Mouse (Mus musculus) kidney, postnatal 0 days (tissue): ENCODE data around the gene Cyth3. TPM values are rescaled to one million over a fixed set of nuclear protein-coding genes. Genes with fewer than 3 reads are reported as not detected.

Experiments used
- ATAC-seq: fragments of 200-750 bp; cut with Nextera tagmentation; replicated peaks from 2 replicates; pipeline ENCODE4 v1.8.0; 2017; ENCODE audit warnings: low read depth, moderate number of reproducible peaks, moderate TSS enrichment, moderate library complexity; ENCODE audit not compliant: low FRiP score
- DNase-seq: peaks from one replicate; pipeline ENCODE4 v3.0.0-alpha.2; 2016; ENCODE audit warnings: low spot score
- H3K27ac ChIP-seq: fragments of 300-500 bp; sonication (generic); 2 replicates; pipeline ENCODE4 v1.5.1; 2014; ENCODE audit warnings: mild to moderate bottlenecking
- H3K27me3 ChIP-seq: fragments of 300-500 bp; sonication (generic); 2 replicates; pipeline ENCODE4 v1.6.1; 2014; ENCODE audit warnings: low read length, mixed read lengths; ENCODE audit not compliant: insufficient read depth
- H3K36me3 ChIP-seq: fragments of 300-500 bp; sonication (generic); 2 replicates; pipeline ENCODE4 v1.6.1; 2014; ENCODE audit warnings: low read length, mixed read lengths; ENCODE audit not compliant: insufficient read depth
- H3K4me1 ChIP-seq: fragments of 300-500 bp; sonication (generic); replicated peaks from 2 replicates; pipeline ENCODE4 v1.6.1; 2014; ENCODE audit warnings: antibody characterized with exemption, low read length, mixed read lengths; ENCODE audit not compliant: insufficient read depth
- H3K4me2 ChIP-seq: fragments of 300-500 bp; sonication (generic); 2 replicates; pipeline ENCODE4 v1.6.1; 2014; ENCODE audit warnings: mild to moderate bottlenecking, low read length, moderate library complexity, mixed read lengths
- H3K4me3 ChIP-seq: fragments of 300-500 bp; sonication (generic); replicated peaks from 2 replicates; pipeline ENCODE4 v1.5.1; 2014; ENCODE audit warnings: low read depth, low read length
- H3K9ac ChIP-seq: fragments of 300-500 bp; sonication (generic); 2 replicates; pipeline ENCODE4 v1.6.1; 2014; ENCODE audit warnings: low read depth, low read length
- H3K9me3 ChIP-seq: fragments of 300-500 bp; sonication (generic); replicated peaks from 2 replicates; pipeline ENCODE4 v1.6.1; 2016; ENCODE audit warnings: low read length, inconsistent platforms, mixed read lengths
- CTCF ChIP-seq: IDR thresholded peaks from 2 replicates; pipeline ENCODE4 v1.5.1; 2016; ENCODE audit warnings: antibody characterized with exemption, low read depth, mild to moderate bottlenecking, moderate library complexity
- WGBS: fragments of 180-500 bp; shearing (Covaris S2); extraction: QIAGEN DNeasy Blood & Tissue Kit; methylation state at CpG from one replicate; pipeline ENCODE4 v1.1.7; 2014; 5-methylcytosine and 5-hydroxymethylcytosine counted together
- polyA plus RNA-seq: library from polyadenylated mRNA; unstranded; fragments of >200 nt; fragmentation: Nextera tagmentation; extraction: Ambion mirVana; gene quantifications from 2 replicates; pipeline ENCODE4 v1.2.1, GENCODE M21; 2015

Gene Cyth3
- polyA plus RNA-seq, 1 experiment from 2014 or later = 74.3 TPM

- no peak for ATAC-seq
- no peaks in the 10 kb centered on the region for H3K27me3 ChIP-seq
- H3K9ac ChIP-seq = no peak overlapping the region
- TF ChIP-seq CTCF = no peak
- H3K4me2 ChIP-seq = no peak overlapping the region
- peaks cover 12% of the 10 kb centered on the region; the same call in 1 of the 2 replicates for H3K36me3 ChIP-seq
- no peak overlapping the region for H3K27ac ChIP-seq
- no peak overlapping the region for H3K4me3 ChIP-seq
- DNase-seq = no peak
- no peaks in the 10 kb centered on the region for H3K9me3 ChIP-seq
- H3K4me1 ChIP-seq = peaks cover 8% of the 10 kb centered on the region
- 82% methylated on average over 8 of the region's 8 CpGs for WGBS
These were observed 62.7 kb downstream of the Cyth3 start for GRCm38 (mm10) chr5:143684911-143685390.

- no peak overlapping the region for H3K4me3 ChIP-seq
- H3K36me3 ChIP-seq = peaks cover 13% of the 10 kb centered on the region; the same call in 1 of the 2 replicates
- no peaks in the 10 kb centered on the region for H3K27me3 ChIP-seq
- 78% methylated on average over 3 of the region's 3 CpGs for WGBS
- ATAC-seq (no peak), DNase-seq (no peak)
- no peak overlapping the region for H3K27ac ChIP-seq
- no peaks in the 10 kb centered on the region for H3K9me3 ChIP-seq
- no peak overlapping the region for H3K4me2 ChIP-seq
- no peak for TF ChIP-seq CTCF
- H3K9ac ChIP-seq = no peak overlapping the region
- peaks cover 8% of the 10 kb centered on the region for H3K4me1 ChIP-seq
These were observed 64.2 kb downstream of the Cyth3 start for GRCm38 (mm10) chr5:143686456-143686855.

- ATAC-seq (no peak), DNase-seq (no peak)
- Histone ChIP-seq H3K9me3 (no peaks in the 10 kb centered on the region), H3K27me3 (no peaks in the 10 kb centered on the region), H3K4me1 (peaks cover 8% of the 10 kb centered on the region), H3K4me3 (no peak overlapping the region), H3K36me3 (peaks cover 23% of the 10 kb centered on the region; the same call in 1 of the 2 replicates), H3K4me2 (no peak overlapping the region), H3K27ac (no peak overlapping the region), H3K9ac (no peak overlapping the region)
- WGBS = 93% methylated on average over 3 of the region's 3 CpGs
- TF ChIP-seq CTCF = no peak
These were observed 65.3 kb downstream of the Cyth3 start for GRCm38 (mm10) chr5:143687589-143687988.

GRCm38 (mm10) chr5:143690392-143690791, 68.1 kb downstream of the Cyth3 start:
- Histone ChIP-seq H3K4me1 (no peaks in the 10 kb centered on the region), H3K27ac (no peak overlapping the region), H3K36me3 (peaks cover 49% of the 10 kb centered on the region), H3K9me3 (no peaks in the 10 kb centered on the region), H3K27me3 (no peaks in the 10 kb centered on the region), H3K4me3 (no peak overlapping the region), H3K9ac (no peak overlapping the region), H3K4me2 (no peak overlapping the region)
- no peak for DNase-seq
- ATAC-seq = no peak
- no peak for TF ChIP-seq CTCF
- WGBS = 83% methylated on average over 9 of the region's 9 CpGs

GRCm38 (mm10) chr5:143690926-143691325, 68.7 kb downstream of the Cyth3 start:
- Histone ChIP-seq H3K4me3 (no peak overlapping the region), H3K4me2 (no peak overlapping the region), H3K27me3 (no peaks in the 10 kb centered on the region), H3K9ac (no peak overlapping the region), H3K36me3 (peaks cover 51% of the 10 kb centered on the region), H3K27ac (no peak overlapping the region), H3K4me1 (no peaks in the 10 kb centered on the region), H3K9me3 (no peaks in the 10 kb centered on the region)
- no peak for TF ChIP-seq CTCF
- DNase-seq (no peak), ATAC-seq (no peak)
- 94% methylated on average over 5 of the region's 5 CpGs for WGBS

GRCm38 (mm10) chr5:143696323-143696722, 74.1 kb downstream of the Cyth3 start:
- WGBS = 67% methylated on average over 3 of the region's 3 CpGs
- H3K27me3 ChIP-seq = no peaks in the 10 kb centered on the region
- H3K4me3 ChIP-seq = no peak overlapping the region
- H3K36me3 ChIP-seq = peaks cover 59% of the 10 kb centered on the region
- H3K9ac ChIP-seq = no peak overlapping the region
- no peaks in the 10 kb centered on the region for H3K4me1 ChIP-seq
- peak; percentile 75 for TF ChIP-seq CTCF
- H3K9me3 ChIP-seq = no peaks in the 10 kb centered on the region
- ATAC-seq (peak; percentile 43), DNase-seq (peak; percentile 75)
- no peak overlapping the region for H3K4me2 ChIP-seq
- H3K27ac ChIP-seq = no peak overlapping the region

GRCm38 (mm10) chr5:143698454-143698853, 76.2 kb downstream of the Cyth3 start:
- Histone ChIP-seq H3K4me3 (no peak overlapping the region), H3K27me3 (no peaks in the 10 kb centered on the region), H3K9me3 (no peaks in the 10 kb centered on the region), H3K4me1 (no peaks in the 10 kb centered on the region), H3K4me2 (no peak overlapping the region), H3K27ac (no peak overlapping the region), H3K9ac (no peak overlapping the region), H3K36me3 (peaks cover 59% of the 10 kb centered on the region)
- 93% methylated on average over 4 of the region's 4 CpGs for WGBS
- no peak for ATAC-seq
- no peak for TF ChIP-seq CTCF
- DNase-seq = no peak
